Mouse (Mus musculus): ENCODE measurements around the gene Ppfia3. TPM values are rescaled to one million over a fixed set of nuclear protein-coding genes. Genes with fewer than 3 reads are reported as not detected.
"Not testable (repeated sequence)": the region's sequence is repeated elsewhere in the genome, so short reads cannot be mapped to it uniquely, and the experiment has no call there.

The Ppfia3 gene
- total and polyA plus RNA-seq, 2 experiments from 2014 or later = 25.5 to 107 TPM

GRCm38 (mm10) chr7:45403532-45404261, 36.9 kb upstream of the Ppfia3 start:
- Histone ChIP-seq H3K27ac (no peak overlapping the region), H3K4me2 (ENCODE audit: low read depth, low read length) (no peak overlapping the region), H3K9me3 (ENCODE audit: low read length) (no peaks in the 10 kb centered on the region), H3K4me3 (ENCODE audit: low read length) (no peak overlapping the region), H3K27me3 (ENCODE audit: insufficient read depth, low read length) (peaks cover 37% of the 10 kb centered on the region), H3K4me1 (ENCODE audit: insufficient read depth, low read length) (no peaks in the 10 kb centered on the region), H3K36me3 (ENCODE audit: insufficient read depth, low read length) (no peaks in the 10 kb centered on the region), H3K9ac (replicated peaks; ENCODE audit: low read length) (no peak overlapping the region)
- peak; percentile 81 for DNase-seq (ENCODE audit: low spot score)
- peak; percentile 67 for TF ChIP-seq CTCF (IDR thresholded peaks at IDR 0.05; ENCODE audit: low read depth)
- WGBS = 44% methylated on average over 6 of the region's 6 CpGs
- no peak for ATAC-seq

GRCm38 (mm10) chr7:45401521-45402085, 34.8 kb upstream of the Ppfia3 start:
- TF ChIP-seq CTCF (IDR thresholded peaks at IDR 0.05; ENCODE audit: low read depth) = no peak
- 76% methylated on average over 10 of the region's 10 CpGs for WGBS
- Histone ChIP-seq H3K4me3 (ENCODE audit: low read length) (no peak overlapping the region), H3K27ac (no peak overlapping the region), H3K4me1 (ENCODE audit: insufficient read depth, low read length) (no peaks in the 10 kb centered on the region), H3K9ac (replicated peaks; ENCODE audit: low read length) (no peak overlapping the region), H3K27me3 (ENCODE audit: insufficient read depth, low read length) (peaks cover 16% of the 10 kb centered on the region), H3K36me3 (ENCODE audit: insufficient read depth, low read length) (no peaks in the 10 kb centered on the region), H3K4me2 (ENCODE audit: low read depth, low read length) (no peak overlapping the region), H3K9me3 (ENCODE audit: low read length) (no peaks in the 10 kb centered on the region)
- no peak for ATAC-seq
- no peak for DNase-seq (ENCODE audit: low spot score)

GRCm38 (mm10) chr7:45396787-45397186, 30.0 kb upstream of the Ppfia3 start:
- no peak for TF ChIP-seq CTCF (IDR thresholded peaks at IDR 0.05; ENCODE audit: low read depth)
- no peak overlapping the region for H3K9ac ChIP-seq (replicated peaks; ENCODE audit: low read length)
- ATAC-seq = no peak
- H3K4me1 ChIP-seq (ENCODE audit: insufficient read depth, low read length) = peaks cover 13% of the 10 kb centered on the region
- DNase-seq (ENCODE audit: low spot score) = no peak
- H3K27me3 ChIP-seq (ENCODE audit: insufficient read depth, low read length) = no peaks in the 10 kb centered on the region
- no peak overlapping the region for H3K4me3 ChIP-seq (ENCODE audit: low read length)
- 76% methylated on average over 2 of the region's 2 CpGs for WGBS
- peaks cover 3% of the 10 kb centered on the region; the same call in 1 of the 2 replicates for H3K36me3 ChIP-seq (ENCODE audit: insufficient read depth, low read length)
- no peak overlapping the region for H3K27ac ChIP-seq
- no peaks in the 10 kb centered on the region for H3K9me3 ChIP-seq (ENCODE audit: low read length)
- no peak overlapping the region for H3K4me2 ChIP-seq (ENCODE audit: low read depth, low read length)

GRCm38 (mm10) chr7:45396337-45396775, 29.5 kb upstream of the Ppfia3 start:
- H3K9me3 ChIP-seq (ENCODE audit: low read length); H3K36me3 ChIP-seq (ENCODE audit: insufficient read depth, low read length); DNase-seq (ENCODE audit: low spot score); H3K27me3 ChIP-seq (ENCODE audit: insufficient read depth, low read length): not testable (repeated sequence)
- peak overlapping the region; percentile 37; the same call in 1 of the 2 replicates for H3K9ac ChIP-seq (replicated peaks; ENCODE audit: low read length)
- TF ChIP-seq CTCF (IDR thresholded peaks at IDR 0.05; ENCODE audit: low read depth) = peak; percentile 25; the same call in 1 of the 2 replicates
- ATAC-seq = peak; percentile 16
- H3K4me1 ChIP-seq (ENCODE audit: insufficient read depth, low read length) = peaks cover 13% of the 10 kb centered on the region
- H3K27ac ChIP-seq = peak overlapping the region; percentile 88
- peak overlapping the region; percentile 56 for H3K4me2 ChIP-seq (ENCODE audit: low read depth, low read length)
- 0% methylated on average over 3 of the region's 3 CpGs for WGBS
- H3K4me3 ChIP-seq (ENCODE audit: low read length) = peak overlapping the region; percentile 77

- H3K4me3 ChIP-seq (ENCODE audit: low read length) = peak within 1 kb of the TSS; percentile 77
- peaks cover 13% of the 10 kb centered on the region for H3K4me1 ChIP-seq (ENCODE audit: insufficient read depth, low read length)
- no peaks in the 10 kb centered on the region for H3K27me3 ChIP-seq (ENCODE audit: insufficient read depth, low read length)
- peak; percentile 100 for DNase-seq (ENCODE audit: low spot score)
- H3K9ac ChIP-seq (replicated peaks; ENCODE audit: low read length) = peak within 1 kb of the TSS; percentile 83
- H3K4me2 ChIP-seq (ENCODE audit: low read depth, low read length) = peak within 1 kb of the TSS; percentile 98
- H3K9me3 ChIP-seq (ENCODE audit: low read length) = no peaks in the 10 kb centered on the region
- H3K36me3 ChIP-seq (ENCODE audit: insufficient read depth, low read length) = peaks cover 9% of the 10 kb centered on the region; the same call in 1 of the 2 replicates
- 2% methylated on average over 60 of the region's 60 CpGs for WGBS
- H3K27ac ChIP-seq = peak within 1 kb of the TSS; percentile 99
- peak; percentile 97 for ATAC-seq
- no peak for TF ChIP-seq CTCF (IDR thresholded peaks at IDR 0.05; ENCODE audit: low read depth)
Observed at GRCm38 (mm10) chr7:45395578-45396336, 28.9 kb upstream of the Ppfia3 start, which contains the start of gene Snrnp70. Gene Snrnp70 (minus strand): TSS chr7:45395742.

GRCm38 (mm10) chr7:45395129-45395541, 28.3 kb upstream of the Ppfia3 start:
- Histone ChIP-seq H3K9me3 (ENCODE audit: low read length) (no peaks in the 10 kb centered on the region), H3K4me1 (ENCODE audit: insufficient read depth, low read length) (peaks cover 13% of the 10 kb centered on the region), H3K27me3 (ENCODE audit: insufficient read depth, low read length) (no peaks in the 10 kb centered on the region), H3K27ac (peak overlapping the region; percentile 99), H3K4me2 (ENCODE audit: low read depth, low read length) (peak overlapping the region; percentile 98), H3K4me3 (ENCODE audit: low read length) (peak overlapping the region; percentile 77), H3K9ac (replicated peaks; ENCODE audit: low read length) (peak overlapping the region; percentile 83), H3K36me3 (ENCODE audit: insufficient read depth, low read length) (peaks cover 15% of the 10 kb centered on the region; the same call in 1 of the 2 replicates)
- TF ChIP-seq CTCF (IDR thresholded peaks at IDR 0.05; ENCODE audit: low read depth) = no peak
- ATAC-seq = peak; percentile 66
- peak; percentile 83 for DNase-seq (ENCODE audit: low spot score)
- WGBS = under 1% methylated on average over 17 of the region's 20 CpGs
